Mouse (Mus musculus) thymus, postnatal 10 days (tissue): ENCODE results near the gene Gjb1.
A peak's percentile ranks its signal among the peaks of the same experiment; 100 is the strongest.
"Not testable (repeated sequence)": the region's sequence is repeated elsewhere in the genome, so short reads cannot be mapped to it uniquely, and the experiment has no call there.

Experiments
- DNase-seq, 2 experiments: peaks; one replicate each; pipeline ENCODE4 v3.0.0; 2021; ENCODE audit warnings: low spot score in 2 of 2

Gene Gjb1

GRCm38 (mm10) chrX:101376190-101376968 is at the start of gene Gjb1:
TSS of gene Gjb1 (plus strand) at chrX:101376378.
- no peak for DNase-seq

GRCm38 (mm10) chrX:101329372-101330028 is 46.7 kb upstream of the Gjb1 start:
- peak in 1 of 2 experiments; percentile 43 for DNase-seq

- DNase-seq: peak in 1 of 2 experiments; percentile 8
Observed at GRCm38 (mm10) chrX:101332031-101332374, 44.2 kb upstream of the Gjb1 start.

- peak; percentile 75 to 83 for DNase-seq
Observed at GRCm38 (mm10) chrX:101332375-101333211, 43.6 kb upstream of the Gjb1 start.

GRCm38 (mm10) chrX:101334606-101335005 is 41.6 kb upstream of the Gjb1 start:
- DNase-seq: peak in 1 of 2 experiments; percentile 34

GRCm38 (mm10) chrX:101338666-101339065 is 37.5 kb upstream of the Gjb1 start:
- DNase-seq: no peak

GRCm38 (mm10) chrX:101342837-101343236 is 33.3 kb upstream of the Gjb1 start:
- not testable (repeated sequence) for DNase-seq

- no peak for DNase-seq
Observed at GRCm38 (mm10) chrX:101345456-101345855, 30.7 kb upstream of the Gjb1 start.

- no peak for DNase-seq
Observed at GRCm38 (mm10) chrX:101346475-101346874, 29.7 kb upstream of the Gjb1 start.

- DNase-seq: no peak
Observed at GRCm38 (mm10) chrX:101351188-101351587, 25.0 kb upstream of the Gjb1 start.

- DNase-seq: peak in 1 of 2 experiments; percentile 8
Observed at GRCm38 (mm10) chrX:101358902-101359301, 17.3 kb upstream of the Gjb1 start.

- no peak for DNase-seq
Observed at GRCm38 (mm10) chrX:101369001-101369400, 7.2 kb upstream of the Gjb1 start.

- DNase-seq: no peak
Observed at GRCm38 (mm10) chrX:101370573-101370972, 5.6 kb upstream of the Gjb1 start.

- DNase-seq: no peak
Observed at GRCm38 (mm10) chrX:101372946-101373345, 3.2 kb upstream of the Gjb1 start.

- no peak for DNase-seq
Observed at GRCm38 (mm10) chrX:101377076-101377475, 898 bp downstream of the Gjb1 start.

- DNase-seq: no peak
Observed at GRCm38 (mm10) chrX:101379744-101380143, 3.6 kb downstream of the Gjb1 start.

- DNase-seq: no peak
Observed at GRCm38 (mm10) chrX:101383455-101383854, 7.3 kb downstream of the Gjb1 start.

- no peak for DNase-seq
Observed at GRCm38 (mm10) chrX:101384439-101385137, 8.4 kb downstream of the Gjb1 start.

GRCm38 (mm10) chrX:101386222-101386621 is 10.0 kb downstream of the Gjb1 start:
- DNase-seq: no peak

GRCm38 (mm10) chrX:101388866-101389537 is 12.8 kb downstream of the Gjb1 start:
- no peak for DNase-seq

- DNase-seq: no peak
Observed at GRCm38 (mm10) chrX:101394341-101394740, 18.2 kb downstream of the Gjb1 start.
